Mouse (Mus musculus) urinary bladder, postnatal 14 days (tissue): Measurements from ENCODE around the gene Sh3pxd2a.

Source experiments
- DNase-seq: peaks from one replicate; pipeline ENCODE4 v3.0.0; 2021; ENCODE audit warnings: low spot score

Sh3pxd2a gene

DNA sequence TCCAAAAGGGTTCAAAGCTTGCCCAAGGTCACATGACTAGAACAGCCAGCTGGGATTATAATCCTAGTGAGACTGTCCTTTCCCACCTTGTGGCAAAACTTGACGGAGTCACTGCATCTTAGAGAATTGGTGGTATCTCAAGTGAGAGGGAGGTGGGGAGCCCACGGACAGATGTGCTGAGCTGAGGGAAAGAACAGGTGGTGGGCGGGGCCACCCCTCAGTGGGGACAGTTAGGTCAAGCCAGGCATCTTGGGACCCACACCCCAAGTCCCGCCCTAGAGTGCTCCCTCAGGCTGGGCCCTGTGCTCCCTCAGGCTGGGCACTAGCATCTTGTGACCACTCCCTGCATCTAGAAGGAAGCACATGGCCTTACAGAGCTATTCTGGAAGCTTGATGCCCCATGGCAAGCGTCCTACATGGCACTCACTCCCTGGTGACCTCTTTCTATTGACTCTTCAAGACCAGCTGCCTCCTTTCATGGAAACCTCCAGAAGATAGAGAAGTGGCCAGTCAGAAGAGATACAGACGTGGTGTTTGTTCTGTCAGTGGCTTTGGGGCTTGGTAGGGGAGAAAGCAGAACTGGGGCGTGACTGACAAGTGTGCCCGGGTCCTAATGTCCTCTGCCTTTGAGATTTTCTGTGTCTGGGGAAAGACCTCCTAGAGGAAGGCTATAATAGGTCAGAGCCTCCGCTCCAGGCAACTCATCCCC is 24.3 kb downstream of the Sh3pxd2a start:
- DNase-seq, result no peak

DNA sequence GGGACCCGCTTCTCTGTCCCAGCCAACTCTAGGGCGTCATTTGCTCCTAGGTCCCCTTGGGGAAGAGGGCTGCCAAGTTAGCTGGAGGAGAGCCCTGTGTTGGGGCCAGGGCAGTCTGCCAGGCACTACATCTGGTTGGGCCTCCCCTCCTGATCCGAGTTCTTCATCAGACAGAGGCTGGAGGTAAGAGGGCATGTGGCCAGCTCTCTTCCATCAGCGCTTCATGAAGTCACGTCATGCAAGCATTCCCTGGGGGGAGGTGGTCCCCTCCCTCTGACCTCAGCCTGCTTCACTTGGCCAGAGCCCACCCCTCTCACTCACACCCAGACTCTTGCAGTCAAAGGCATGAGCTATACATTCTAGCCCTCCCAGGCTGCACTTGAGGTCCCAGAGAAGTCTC is 25.8 kb downstream of the Sh3pxd2a start:
- DNase-seq, result peak; percentile 63

DNA sequence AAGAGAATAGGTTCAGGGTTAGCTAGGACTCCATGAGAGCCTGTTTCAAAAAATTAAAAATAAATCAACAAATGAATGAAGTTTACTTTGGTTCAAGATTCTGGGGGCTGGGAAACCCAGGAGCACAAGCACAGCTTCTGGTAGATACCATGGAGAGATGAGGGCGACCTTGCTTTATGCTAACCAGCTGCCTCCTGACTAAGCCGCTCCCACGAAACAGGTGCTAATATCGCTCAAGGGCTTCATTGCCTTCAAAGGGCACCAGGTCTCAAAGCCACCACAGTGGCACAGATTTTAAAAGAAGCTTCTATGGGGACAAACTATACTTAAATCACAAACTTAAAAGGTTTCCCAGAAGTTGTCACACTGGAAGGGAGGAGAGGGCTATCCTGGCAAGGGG is 27.2 kb downstream of the Sh3pxd2a start:
- no peak for DNase-seq

DNA sequence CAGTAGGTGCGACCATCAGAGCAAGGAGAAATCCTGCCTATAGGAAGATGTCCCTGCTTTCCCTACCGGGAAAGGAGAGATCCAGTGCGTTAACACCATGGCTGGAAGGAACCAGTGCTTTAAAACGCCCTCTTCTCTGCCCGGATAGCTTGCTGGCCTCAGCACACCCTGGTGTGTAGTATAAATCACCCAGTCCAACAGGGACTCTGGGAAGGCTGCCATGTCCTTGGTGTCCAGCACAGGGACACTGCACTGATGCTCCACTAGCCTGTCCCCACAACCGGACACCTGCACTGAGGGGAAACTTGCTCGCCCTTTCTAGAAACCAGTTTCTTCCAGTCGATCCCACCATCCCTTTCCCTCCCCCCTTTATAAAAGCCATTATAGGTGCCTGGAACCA is 28.0 kb downstream of the Sh3pxd2a start:
- no peak for DNase-seq

DNA sequence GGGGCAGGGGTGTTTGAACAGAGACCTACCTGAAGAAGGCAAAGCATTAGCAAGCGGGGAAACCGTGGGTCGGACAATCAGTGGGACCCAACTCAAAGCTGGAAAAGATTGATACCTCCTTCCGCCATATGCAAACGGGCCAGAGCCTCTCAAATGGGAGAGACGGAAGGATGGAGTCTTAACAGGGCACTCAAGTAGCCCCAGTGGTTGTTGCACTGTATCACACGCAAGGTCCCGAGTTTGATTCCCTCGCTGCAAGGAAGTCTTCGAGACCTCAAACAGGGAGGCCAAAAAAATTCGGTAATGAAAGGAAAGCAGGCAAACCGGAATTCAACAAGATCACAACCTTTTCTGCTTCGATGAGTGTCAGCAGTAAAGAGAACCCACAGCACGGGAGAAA is 29.5 kb downstream of the Sh3pxd2a start:
- DNase-seq, result no peak

DNA sequence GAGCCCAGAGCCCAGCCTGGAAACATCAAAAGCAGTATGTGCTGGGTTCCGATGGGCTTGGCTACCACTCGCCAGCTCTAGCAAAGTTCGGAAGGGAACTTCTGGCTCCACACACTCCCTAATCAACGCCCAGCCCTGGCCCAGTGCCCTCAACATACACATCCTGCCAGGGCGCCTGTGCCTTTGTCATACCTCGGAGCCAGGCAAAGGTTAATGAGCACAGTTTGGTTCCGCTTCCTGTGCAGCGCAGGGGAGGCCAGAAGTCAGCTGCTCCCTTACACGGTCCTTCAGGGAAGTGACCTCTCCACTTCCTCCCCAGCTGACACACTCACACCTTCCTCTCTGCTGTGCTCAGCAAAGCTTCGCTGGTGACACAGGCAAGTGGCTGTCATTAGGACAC is 31.9 kb downstream of the Sh3pxd2a start:
- DNase-seq, result peak; percentile 42

DNA sequence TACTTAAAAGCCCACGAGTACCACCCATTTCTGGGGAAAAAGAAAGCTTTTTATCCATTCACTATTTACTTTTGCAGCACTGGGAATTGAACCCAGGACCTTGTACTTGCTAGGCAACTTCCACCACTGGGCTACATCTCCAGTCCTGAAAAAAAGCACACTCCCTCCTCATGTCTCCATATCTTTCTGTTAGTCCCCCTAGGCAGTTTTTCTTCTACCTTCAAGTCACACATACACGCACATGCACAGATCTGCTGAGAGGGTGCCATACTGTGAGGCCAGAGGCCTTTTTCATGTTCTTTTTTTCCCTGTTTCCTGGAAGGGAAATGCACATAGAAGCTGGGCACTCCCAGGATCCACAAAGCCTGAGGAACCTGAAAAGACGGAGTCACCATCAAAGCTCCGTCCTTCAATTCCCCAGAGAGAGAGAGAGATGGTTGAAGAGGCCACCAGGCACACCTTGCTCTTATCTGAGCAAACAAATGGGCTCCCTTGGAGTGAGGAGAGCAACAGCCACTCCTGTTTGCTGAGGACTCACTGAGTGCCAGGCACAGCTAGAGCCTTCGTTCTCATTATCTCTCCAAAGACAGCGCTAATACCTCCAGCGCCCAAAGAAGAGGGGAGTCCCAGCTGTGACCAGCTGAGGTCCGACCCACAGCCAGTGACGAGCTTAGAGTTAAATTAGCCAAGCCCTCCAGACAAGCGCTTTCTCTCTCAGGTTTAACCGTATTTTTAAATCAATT is 32.8 kb downstream of the Sh3pxd2a start:
- no peak for DNase-seq

DNA sequence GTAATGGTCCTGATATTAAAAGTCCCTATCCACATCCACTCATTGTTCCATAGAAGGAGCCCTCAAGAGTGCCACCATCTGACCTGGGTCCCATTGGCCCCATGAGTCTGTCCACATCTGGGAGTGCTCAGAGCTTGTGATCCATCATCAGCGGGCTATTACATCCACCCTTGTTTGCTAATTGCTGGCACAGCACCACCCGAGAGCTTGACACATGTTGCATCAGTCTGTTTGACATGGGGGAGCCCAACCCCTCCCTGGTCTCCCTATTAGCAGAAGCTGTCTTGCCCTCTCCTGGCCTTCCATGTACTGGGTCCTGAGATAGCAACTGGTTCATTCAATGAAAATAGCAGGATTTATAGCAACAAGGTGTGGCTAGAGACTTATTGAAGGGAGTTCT is 34.0 kb downstream of the Sh3pxd2a start:
- no peak for DNase-seq

DNA sequence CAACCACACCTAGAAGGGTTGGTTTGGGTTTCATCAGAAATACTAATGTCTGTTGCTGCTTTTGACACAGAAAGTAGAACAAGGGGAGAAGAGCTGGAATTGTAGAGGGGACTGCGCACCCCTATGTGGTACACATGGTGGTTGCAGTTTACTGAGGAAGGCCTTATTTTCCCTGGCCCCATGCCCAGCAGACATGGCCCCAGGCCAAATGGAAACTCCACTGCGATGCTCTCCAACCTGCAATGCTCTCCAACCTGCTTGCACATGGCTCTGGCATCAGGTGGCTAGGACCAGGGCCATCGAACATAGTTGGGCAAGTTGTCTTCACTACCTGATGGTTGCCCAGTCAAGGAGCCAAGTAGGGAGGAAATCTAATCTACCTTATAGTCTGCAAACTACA is 35.0 kb downstream of the Sh3pxd2a start:
- DNase-seq, result no peak

DNA sequence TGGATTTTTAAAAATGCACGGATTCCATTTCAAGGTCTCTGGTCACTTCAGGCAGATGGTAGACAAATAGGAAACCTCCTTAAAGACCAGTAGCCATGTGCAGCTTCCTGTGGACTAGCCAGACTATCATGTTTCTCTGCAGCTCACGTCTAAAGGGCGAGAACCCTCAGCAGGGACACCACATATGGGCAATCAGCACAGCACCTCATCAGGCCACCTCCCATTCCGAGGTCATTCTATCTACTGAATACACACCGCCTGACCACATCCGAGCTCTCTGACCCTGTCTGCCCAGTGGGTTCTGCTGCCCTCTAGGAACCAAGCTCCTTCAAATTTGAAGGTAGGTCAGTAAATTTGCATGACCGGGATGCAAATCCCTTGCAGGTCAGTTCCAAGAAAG is 35.4 kb downstream of the Sh3pxd2a start:
- DNase-seq, result no peak

DNA sequence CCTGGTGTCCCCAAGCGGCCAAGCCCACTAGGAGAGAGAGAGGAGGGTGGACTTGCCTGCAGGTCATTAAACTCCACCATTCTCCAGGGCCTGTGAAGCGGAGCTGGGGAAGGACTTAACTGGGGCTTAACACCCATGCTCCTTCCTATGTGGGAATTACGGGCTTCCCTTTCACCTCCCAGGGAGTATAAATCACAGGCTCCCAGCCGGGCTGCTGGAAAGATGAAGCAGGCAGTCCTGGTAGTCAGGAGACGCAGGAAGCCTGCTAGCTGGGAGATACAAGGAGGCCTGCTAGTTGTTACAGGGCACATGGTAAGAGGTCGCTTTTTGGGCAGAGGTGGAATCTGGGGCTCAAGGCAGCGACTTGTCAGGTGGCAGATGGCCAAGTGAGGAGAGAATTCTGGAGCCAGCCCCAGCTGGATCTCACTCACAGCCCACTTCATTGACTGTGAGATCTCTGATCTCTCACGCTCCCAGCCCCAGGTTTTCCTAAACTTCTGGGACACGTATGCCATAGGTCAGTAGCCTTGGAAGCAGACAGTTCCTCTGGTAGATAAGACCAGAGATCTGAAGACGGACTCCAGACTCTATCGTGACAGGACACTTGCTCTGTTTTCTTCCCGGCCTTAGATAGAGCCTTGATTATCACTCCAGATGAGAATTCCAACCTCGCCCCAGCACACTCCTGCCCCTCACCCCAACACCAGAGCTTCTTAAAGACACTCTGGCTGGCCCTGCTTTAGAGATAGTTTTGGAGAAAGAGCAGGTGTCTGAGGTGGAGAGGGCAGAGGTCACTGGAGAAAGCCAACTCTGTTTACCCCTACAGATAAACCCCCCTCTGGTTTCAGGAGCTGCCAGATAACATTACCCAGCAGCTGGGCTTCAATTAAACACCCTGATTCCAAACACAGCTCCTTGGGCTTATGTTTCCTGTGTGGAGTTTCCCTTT is 36.1 kb downstream of the Sh3pxd2a start:
- DNase-seq, result no peak

DNA sequence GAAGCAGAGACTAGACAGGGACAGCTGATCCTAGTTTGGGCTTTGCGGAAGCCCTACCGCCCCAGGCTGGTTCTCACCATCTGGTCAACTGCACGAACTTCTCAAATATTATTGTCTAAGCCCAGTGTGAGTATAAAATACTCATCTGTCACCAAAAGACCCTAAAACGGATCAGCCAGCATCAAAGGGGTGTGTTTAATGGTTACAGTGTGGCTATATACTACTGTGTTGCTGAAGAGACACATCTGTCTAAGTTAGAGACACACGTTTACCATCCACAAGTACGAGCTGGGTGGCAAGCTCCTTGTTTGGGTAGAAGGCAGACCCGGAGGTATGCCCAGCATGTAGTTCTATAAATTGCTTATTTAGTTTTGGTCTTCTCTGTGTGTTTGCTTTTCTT is 40.6 kb downstream of the Sh3pxd2a start:
- no peak for DNase-seq

DNA sequence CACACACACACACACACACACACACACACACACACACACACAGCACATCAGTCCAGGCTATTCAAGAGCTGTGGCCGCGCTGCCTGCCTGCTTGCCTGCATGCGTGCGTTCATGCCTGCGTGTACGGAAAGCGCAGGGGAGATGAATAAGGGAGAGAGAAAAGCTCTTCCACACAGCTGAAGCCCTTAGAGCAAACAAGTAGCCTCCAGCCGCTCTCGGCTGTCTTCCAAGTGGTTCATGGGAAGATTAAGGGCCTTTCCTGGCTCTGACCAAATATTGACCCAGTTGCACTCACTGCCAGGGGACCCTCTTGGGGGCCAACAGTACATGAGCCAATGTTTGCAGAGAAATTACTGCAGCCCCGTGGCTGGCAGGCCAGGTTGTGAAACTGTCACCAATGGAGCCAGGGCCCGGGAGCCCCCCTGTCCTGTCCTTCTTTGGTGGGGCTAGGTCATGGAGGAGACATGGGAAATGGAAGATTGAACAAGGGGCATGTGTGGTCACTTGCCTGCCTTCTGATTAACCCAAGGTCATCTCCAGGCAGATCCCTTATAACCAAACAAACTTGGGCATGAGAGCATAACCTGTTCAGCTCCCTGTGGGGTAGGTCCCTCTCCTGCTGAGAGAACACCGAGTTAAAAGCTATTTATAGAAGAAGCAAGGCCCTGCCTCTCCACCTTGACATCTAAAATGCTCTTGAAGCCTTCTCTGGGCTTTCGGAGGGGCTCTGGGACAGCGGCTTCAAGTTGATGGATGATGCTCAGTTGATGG is 42.9 kb downstream of the Sh3pxd2a start:
- no peak for DNase-seq

DNA sequence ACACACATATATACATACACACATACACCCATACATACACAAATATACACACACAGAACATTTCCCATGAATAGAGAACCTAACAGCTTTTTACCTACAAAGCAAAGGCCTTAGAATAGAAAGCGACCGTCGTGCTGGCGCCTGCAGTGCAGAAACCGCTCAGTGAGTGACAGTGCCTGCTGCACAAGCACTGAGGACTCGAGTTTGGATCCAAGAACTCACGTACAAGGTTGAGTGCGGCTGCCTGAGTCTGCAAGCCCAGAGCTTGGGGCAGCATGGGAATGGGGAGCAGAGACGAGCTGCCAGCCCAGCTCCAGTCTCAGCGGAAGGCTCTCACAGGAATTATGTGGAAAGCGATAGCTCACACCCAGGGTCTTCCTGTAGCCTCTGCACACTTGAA is 43.7 kb downstream of the Sh3pxd2a start:
- DNase-seq, result no peak

DNA sequence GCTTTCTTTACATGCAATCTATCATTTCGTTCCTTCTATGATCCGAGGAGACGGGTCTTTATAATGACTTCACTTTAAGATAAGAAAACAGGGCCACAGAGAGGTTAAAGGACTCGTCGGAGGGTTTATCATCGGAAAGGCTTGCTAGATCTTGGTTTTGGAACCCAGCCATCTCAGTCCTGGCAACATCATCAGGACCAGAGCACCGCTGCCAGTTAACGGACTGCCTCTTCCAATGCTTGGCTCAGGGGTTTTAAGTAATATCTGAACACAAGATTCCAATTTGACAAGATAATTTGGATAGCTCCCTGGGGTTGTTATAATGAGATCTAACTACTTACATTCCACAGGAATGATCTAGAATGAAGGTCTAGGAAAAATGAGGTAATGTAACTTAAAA is 45.0 kb downstream of the Sh3pxd2a start:
- no peak for DNase-seq

DNA sequence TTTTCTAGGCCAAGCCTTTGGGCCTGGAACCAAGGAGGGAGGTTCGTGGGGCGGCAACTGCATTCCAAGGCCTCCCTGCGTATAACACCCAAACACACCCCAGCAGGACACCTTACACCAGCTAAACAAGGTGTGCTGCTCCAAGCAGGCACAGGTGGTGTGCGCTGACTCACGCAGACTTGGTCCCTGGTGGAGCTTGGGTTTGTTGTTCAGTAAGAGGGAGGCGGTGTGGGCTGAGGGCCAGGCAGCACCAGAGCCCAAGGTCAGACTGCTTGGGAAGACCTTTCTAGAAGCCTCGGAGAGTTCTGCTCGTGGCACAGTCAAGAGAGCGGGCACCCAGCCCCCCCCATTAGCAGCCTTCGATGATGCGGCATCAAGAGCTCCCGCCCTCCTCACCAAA is 48.0 kb downstream of the Sh3pxd2a start:
- peak; percentile 57 for DNase-seq

DNA sequence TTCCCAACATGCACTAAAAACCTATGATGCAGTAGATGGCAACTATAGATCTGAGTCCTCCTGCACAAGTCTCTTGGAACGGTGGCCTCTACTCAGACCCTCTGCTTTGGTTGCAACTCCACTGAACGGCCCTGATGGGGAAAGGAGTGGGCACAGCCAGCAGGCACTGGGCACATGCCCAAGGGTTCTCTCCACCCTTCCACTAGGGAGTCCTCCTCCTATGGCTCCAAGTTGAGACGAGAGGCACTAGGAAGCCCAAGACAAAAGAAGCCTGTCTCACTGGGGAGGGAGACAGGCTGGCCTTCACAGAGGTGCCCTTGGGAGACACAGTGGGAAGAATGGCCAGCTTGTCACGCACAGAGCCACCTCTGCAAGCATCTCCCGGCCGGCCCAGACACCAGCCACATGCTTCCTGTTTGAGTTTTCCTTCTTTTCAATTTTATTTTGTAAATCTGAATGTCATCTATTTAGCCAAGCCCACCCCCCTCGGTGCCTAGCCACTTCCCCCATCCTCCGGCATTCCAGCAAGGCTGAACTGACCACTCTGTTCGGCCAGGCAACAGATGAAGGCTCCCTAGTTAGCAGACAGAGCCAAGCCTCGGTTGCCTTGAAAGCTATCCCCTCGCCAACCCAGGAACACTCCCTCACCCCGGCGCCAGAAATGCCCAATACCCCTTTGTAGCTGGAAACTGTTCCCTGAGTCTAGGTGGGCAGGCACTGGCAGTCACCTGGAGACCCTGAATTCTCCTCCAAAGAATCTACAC is 49.9 kb downstream of the Sh3pxd2a start:
- no peak for DNase-seq

DNA sequence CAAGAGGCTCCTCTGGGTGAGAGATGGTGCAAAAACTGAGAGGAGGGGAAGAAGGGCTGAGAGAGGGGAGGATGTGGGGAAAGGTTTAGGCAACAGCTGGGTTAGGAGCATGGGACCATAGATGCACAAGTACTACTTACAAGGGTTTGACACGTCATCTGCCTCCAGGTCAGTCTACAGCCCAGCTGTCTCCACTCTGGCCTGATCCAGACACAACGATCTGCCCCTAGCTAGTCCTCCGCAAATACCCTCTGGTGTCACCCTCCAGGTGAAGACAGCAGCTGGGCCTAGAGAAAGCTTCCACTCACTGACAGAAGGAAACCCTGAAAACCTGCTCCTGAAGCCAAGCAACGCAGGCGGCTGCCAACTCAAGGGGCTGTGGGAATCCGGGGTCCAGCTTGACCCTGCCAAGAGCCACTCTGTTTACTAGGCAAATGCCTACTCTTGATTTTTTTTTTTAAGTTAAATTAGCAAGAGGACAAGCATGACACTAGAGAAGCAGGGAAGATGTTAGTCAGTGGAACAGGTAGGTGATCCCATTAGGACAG is 50.7 kb downstream of the Sh3pxd2a start:
- DNase-seq, result no peak

DNA sequence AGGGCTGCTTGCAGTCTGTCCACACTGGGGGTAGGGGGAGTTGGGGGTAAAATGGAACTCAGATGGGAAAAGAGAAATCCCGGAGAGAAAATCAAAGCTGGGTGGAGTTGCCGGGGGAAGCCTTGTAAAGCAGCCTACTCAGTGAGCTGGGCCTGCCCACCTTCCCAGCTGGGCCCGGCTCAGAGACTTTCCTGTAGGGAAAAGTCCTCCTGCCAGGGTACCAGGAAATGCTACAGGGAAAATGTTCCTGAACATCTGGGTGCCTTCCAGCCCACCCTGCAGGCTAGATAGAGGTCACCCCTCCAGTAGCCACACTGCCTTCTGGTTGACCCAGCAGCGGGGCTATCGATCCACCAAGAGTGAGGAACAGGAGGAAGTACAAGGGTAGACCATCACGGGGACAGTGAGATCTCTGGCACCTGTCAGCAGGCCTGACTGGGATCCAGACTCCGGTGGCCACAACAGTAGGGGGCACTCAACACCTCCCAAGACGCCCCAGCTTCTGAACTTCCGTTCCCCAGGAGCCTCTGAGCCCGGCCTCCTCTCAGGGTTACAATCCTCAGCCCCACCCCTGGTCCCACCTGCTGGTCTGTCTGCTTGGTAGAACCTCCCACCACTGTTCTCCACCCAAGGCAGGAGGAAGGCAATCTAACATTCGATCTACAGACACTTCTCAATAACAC is 51.5 kb downstream of the Sh3pxd2a start:
- peak; percentile 39 for DNase-seq

DNA sequence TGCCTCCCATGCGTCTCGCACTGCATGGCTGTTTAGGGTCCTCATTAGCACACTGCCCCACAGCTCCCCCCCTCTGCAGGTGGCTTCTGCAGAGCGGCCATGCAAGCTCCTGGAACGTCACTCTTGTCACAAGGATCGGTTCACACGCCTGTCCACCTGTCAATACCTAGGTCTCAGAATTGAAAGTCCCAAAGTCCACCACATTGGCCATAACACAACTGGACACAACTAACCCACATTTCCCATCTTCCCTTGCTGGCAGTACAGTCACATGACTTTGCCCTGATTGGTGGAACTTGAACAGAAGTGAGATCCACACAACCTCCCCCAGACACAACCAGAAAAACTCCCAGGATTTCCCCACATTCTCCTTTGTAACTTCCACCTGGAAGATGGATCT is 53.9 kb downstream of the Sh3pxd2a start:
- no peak for DNase-seq
